Mouse (Mus musculus) liver, adult 2 months (tissue): ENCODE data around the gene Mthfd1l.

Source experiments
- CTCF ChIP-seq: fragments of 200-500 bp; IDR thresholded peaks from 2 replicates; pipeline ENCODE4 v1.5.1; 2011; ENCODE audit warnings: low read depth, low read length, control low read depth
- POLR2A ChIP-seq: fragments of 200-500 bp; IDR thresholded peaks from 2 replicates; pipeline ENCODE4 v1.6.1; 2011; ENCODE audit warnings: low read length, control low read depth; ENCODE audit not compliant: insufficient read depth; ENCODE audit errors: extremely low read depth

GRCm38 (mm10) chr10:4155521-4155920 lies 182.6 kb downstream of the Mthfd1l start:
- TF ChIP-seq CTCF: no peak
- no peak for TF ChIP-seq POLR2A
